Mouse (Mus musculus): Measurements from ENCODE around the gene Hist2h2bb. TPM values are rescaled to one million over a fixed set of nuclear protein-coding genes. Genes with fewer than 3 reads are reported as not detected.

Hist2h2bb gene
- polyA plus RNA-seq (2012; ENCODE audit: low replicate concordance), result 1.0 and 1.8 TPM in 2 replicates

DNA sequence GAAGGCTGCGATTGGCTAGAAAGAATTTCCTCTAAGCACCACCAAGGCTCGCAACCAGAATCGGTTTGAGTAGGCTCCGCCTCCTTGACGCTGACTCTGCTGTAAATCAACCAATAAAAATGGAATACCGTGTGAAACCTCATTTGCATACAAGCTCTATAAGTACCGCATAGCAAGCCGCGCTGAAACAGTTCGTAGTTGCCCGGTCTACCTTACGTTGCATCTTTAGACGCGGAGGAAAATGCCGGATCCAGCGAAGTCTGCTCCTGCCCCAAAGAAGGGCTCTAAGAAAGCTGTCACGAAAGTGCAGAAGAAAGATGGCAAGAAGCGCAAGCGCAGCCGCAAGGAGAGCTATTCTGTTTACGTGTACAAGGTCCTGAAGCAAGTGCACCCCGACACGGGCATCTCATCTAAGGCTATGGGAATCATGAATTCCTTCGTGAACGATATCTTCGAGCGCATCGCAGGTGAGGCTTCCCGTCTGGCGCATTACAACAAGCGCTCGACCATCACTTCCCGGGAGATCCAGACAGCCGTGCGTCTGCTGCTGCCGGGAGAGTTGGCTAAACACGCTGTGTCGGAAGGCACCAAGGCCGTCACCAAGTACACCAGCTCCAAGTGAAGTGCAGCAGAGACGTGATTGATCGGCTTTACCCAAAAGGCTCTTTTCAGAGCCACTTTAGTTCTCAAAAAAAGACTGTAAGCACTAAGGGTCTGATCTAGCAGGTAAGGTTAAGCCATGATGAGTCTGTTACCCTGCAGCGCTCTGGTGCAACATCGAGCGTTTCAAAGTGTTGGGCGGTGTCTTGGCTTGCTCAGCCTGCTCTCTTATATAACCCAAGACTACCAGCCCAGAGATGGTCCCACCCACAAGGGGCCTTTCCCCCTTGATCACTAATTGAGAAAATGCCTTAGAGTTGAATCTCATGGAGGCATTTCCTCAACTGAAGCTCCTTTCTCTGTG, at the start of gene Hist2h2bb:
TSS of gene Hist2h2bb (plus strand) at position 242 of the 964 bp plus-strand sequence.

DNA sequence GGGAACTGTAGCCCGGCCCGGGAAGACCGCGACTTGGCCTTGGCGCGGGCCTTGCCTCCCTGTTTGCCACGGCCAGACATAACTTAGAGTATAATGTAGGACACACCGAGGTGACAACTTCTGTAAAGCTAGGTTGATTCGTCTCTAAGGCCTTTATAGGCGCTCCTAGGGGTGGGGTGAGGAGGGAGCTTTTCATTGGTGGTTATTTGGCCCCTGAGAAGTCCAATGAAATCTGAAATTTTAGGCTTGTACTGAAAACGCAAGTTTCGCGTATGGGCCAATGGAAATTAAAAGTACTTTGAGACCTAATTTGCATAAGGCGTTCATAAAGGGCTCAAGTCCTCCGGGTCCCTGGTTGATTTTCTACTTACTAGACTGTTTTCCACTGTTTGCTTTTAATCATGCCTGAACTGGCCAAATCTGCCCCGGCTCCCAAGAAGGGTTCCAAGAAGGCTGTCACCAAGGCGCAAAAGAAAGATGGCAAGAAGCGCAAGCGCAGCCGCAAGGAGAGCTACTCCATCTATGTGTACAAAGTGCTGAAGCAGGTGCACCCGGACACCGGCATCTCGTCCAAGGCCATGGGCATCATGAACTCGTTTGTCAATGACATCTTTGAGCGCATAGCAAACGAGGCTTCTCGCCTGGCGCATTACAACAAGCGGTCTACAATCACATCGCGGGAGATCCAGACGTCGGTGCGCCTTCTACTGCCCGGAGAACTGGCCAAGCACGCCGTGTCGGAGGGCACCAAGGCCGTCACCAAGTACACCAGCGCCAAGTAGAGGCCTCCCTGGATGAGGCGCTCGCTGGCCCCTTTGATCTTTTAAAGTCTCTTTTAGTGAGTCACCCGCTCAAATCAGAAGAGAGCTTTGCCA, 48.5 kb upstream of the Hist2h2bb start, which contains the start of the genes Hist2h2ac and Hist2h2be:
TSS of gene Hist2h2ac (minus strand) at position 116 of the 875 bp plus-strand sequence.
TSS of gene Hist2h2be (plus strand) at position 355 of the 875 bp plus-strand sequence.

DNA sequence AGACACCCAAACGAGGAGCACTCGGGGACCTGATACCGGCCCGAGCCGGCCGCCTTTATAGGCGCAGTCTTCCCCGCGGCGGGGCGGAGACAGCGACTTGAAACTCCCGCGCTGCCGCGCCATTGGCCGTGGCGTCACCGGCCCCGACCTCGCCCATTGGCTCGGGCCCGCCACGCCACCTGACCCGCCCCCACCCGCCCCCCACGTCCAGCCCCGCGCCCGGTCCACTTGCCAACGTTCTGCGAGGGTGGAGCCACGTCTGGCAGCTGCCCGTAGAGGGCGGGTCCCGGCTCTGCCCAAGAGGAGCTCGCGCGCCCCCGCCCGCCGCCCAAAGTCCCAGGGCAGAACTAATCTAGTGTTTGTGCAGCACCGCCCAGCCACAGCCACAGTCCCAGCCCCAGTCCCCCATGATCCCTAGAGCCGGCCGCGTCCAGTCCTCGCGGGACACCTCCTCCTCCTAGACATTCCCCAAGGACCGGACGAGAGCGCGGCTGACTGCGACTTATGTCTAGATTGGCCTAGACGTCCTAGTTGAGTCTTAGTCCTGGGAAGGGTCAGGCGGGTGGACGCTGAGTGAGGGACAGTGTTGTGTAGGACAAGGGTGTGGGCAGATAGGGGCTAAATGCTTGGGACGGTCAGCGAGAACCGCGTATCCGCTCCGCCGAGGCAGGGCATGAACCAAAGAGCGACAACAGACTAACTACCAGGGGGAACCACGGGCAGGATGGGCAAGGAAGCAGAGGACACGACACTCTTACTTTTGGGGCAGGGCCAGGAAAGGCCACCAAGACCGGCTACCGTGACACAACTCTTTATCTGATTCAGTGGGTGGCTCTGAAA, 30.4 kb upstream of the Hist2h2bb start, which contains the start of gene Hist2h3c2:
TSS of gene Hist2h3c2 (minus strand) at position 174 of the 840 bp plus-strand sequence.

DNA sequence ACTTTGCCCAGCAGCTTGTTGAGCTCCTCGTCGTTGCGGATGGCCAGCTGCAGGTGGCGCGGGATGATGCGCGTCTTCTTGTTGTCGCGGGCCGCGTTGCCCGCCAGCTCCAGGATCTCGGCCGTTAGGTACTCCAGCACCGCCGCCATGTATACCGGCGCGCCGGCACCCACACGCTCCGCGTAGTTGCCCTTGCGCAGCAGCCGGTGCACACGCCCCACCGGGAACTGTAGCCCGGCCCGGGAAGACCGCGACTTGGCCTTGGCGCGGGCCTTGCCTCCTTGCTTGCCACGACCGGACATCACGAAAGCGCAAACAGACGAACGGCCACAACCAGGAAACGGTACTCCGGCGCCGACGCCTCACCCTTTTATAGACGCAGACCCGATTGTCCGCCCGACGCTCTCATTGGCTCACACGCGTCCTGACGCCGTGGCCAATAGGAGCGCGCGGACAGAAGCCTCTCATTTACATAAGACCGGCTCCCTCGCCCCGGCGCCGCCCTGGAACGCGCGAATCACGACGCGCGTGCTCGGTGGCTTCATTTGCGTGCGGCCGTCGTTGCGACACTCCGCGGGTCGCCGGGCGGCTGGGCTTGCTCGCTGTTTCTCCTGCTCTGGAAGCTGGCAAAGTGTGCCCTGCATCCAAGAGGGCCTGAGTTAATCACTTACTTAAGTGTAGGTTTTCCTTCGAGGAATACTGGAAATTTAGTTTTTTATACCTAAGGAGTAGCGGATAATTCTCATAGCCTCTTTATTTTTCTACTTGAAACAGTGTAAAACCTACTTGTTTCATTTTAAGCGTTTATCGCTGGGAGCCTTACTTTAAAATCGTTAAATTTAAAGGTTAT, 29.4 kb upstream of the Hist2h2bb start, which contains the start of gene Hist2h2aa2:
TSS of gene Hist2h2aa2 (minus strand) at position 328 of the 850 bp plus-strand sequence.

GRCm38 (mm10) chr3:96245003-96245886, 24.3 kb upstream of the Hist2h2bb start, which contains the start of gene Hist2h2aa1:
Hist2h2aa1 (plus strand) TSS chr3:96245497.

DNA sequence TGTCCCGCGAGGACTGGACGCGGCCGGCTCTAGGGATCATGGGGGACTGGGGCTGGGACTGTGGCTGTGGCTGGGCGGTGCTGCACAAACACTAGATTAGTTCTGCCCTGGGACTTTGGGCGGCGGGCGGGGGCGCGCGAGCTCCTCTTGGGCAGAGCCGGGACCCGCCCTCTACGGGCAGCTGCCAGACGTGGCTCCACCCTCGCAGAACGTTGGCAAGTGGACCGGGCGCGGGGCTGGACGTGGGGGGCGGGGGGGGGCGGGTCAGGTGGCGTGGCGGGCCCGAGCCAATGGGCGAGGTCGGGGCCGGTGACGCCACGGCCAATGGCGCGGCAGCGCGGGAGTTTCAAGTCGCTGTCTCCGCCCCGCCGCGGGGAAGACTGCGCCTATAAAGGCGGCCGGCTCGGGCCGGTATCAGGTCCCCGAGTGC, 23.1 kb upstream of the Hist2h2bb start, which contains the start of gene Hist2h3c1:
TSS of gene Hist2h3c1 (plus strand) at position 259 of the 430 bp plus-strand sequence.

DNA sequence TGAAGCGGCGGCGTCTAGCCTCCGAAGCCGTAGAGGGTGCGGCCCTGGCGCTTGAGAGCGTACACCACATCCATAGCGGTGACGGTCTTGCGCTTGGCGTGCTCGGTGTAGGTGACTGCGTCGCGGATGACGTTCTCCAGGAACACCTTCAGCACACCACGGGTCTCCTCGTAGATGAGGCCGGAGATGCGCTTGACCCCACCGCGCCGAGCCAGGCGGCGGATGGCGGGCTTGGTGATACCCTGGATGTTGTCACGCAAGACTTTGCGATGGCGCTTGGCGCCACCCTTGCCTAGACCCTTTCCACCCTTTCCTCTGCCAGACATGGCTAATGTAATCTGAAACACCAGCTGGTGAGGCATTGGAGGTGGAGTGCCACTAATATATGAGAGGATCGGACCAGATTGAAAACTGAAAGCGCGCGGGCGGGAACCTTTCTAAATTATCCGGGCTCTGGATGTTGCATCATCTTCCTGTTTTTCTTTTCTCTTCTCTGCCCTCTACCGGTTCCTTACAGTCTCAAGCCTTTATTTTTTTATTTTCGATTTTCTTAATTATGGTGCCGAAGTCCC, 6.5 kb upstream of the Hist2h2bb start, which contains the start of gene Hist2h4:
TSS of gene Hist2h4 (minus strand) at position 333 of the 572 bp plus-strand sequence.

DNA sequence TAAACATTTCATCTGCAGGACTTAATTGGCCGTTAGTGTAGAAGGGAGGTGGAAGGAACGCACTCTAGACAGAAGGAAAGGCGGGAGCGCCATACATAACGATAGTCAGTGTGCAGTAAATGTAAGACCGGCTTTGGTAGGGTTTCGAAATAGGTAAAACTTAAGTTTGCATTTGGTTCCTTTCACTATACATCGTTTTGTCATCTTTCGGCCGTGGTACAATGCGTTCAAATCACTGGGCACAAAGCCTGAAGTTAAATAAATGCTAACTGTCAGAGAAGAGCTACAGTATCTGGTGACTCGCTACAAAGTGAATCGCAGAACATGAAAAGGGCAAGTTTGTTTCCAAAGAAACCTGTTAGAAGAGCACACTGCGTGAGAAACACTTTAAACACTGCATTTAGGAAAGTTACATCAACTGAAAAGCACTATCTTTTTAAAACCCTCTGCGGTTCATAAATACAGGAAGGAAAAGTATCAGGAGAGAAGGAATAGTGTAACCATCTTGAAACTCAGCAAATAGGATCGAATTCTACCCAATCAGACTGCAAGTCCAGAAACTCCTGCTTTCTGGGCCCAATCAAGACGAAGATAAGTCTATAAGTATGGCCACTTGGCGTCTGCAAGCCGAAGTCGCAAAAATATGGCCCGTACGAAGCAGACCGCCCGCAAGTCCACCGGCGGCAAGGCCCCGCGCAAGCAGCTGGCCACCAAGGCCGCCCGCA, 1.3 kb upstream of the Hist2h2bb start, which contains the start of gene Hist2h3b:
TSS of gene Hist2h3b (plus strand) at position 604 of the 725 bp plus-strand sequence.

GRCm38 (mm10) chr3:96293787-96294186, 24.2 kb downstream of the Hist2h2bb start, which contains the start of gene Fcgr1:
Fcgr1 (minus strand) TSS chr3:96293969.

Other genes starting within 250 kb of the Hist2h2bb start
- gene Vps45, start 211.3 kb upstream of the Hist2h2bb start, polyA plus RNA-seq (2012; ENCODE audit: low replicate concordance), result 3.7 and 6.5 TPM in 2 replicates
- gene Otud7b, start 165.2 kb upstream of the Hist2h2bb start, polyA plus RNA-seq (2012; ENCODE audit: low replicate concordance), result 11.8 and 12.2 TPM in 2 replicates
- 0.06 and 0.09 TPM in 2 replicates for gene Mtmr11, start 107.7 kb upstream of the Hist2h2bb start, polyA plus RNA-seq (2012; ENCODE audit: low replicate concordance)
- gene Sf3b4, start 97.4 kb upstream of the Hist2h2bb start, polyA plus RNA-seq (2012; ENCODE audit: low replicate concordance), result 318 and 510 TPM in 2 replicates
- gene Sv2a, start 88.6 kb upstream of the Hist2h2bb start, polyA plus RNA-seq (2012; ENCODE audit: low replicate concordance), result 2.5 and 3.2 TPM in 2 replicates
- gene Bola1, start 50.0 kb upstream of the Hist2h2bb start, polyA plus RNA-seq (2012; ENCODE audit: low replicate concordance), result 39.2 and 60.6 TPM in 2 replicates
- gene Hist2h2ab, start 49.9 kb upstream of the Hist2h2bb start, polyA plus RNA-seq (2012; ENCODE audit: low replicate concordance), result 0.92 TPM in 1 of 2 replicates, not detected in the other
- gene Hist2h2ac, start 48.9 kb upstream of the Hist2h2bb start, polyA plus RNA-seq (2012; ENCODE audit: low replicate concordance), result 9.9 and 10.9 TPM in 2 replicates
- gene Hist2h2be, start 48.6 kb upstream of the Hist2h2bb start, polyA plus RNA-seq (2012; ENCODE audit: low replicate concordance), result 0.81 and 1.8 TPM in 2 replicates
- gene Hist2h3c2, start 30.6 kb upstream of the Hist2h2bb start, polyA plus RNA-seq (2012; ENCODE audit: low replicate concordance), result 11.6 and 19.6 TPM in 2 replicates
- gene Hist2h2aa2, start 29.5 kb upstream of the Hist2h2bb start, polyA plus RNA-seq (2012; ENCODE audit: low replicate concordance), result 148 and 380 TPM in 2 replicates
- gene Hist2h2aa1, start 24.3 kb upstream of the Hist2h2bb start, polyA plus RNA-seq (2012; ENCODE audit: low replicate concordance), result 11.3 and 34.0 TPM in 2 replicates
- not detected in 2 replicates for gene Hist2h3c1, start 23.1 kb upstream of the Hist2h2bb start, polyA plus RNA-seq (2012; ENCODE audit: low replicate concordance)
- gene Hist2h4, start 6.4 kb upstream of the Hist2h2bb start, polyA plus RNA-seq (2012; ENCODE audit: low replicate concordance), result 5.5 and 5.8 TPM in 2 replicates
- 38.1 and 40.7 TPM in 2 replicates for gene Hist2h3b, start 1.1 kb upstream of the Hist2h2bb start, polyA plus RNA-seq (2012; ENCODE audit: low replicate concordance)
- gene Fcgr1, start 24.2 kb downstream of the Hist2h2bb start, polyA plus RNA-seq (2012; ENCODE audit: low replicate concordance), result 0.83 and 1.8 TPM in 2 replicates
- gene BC107364, start 182.6 kb downstream of the Hist2h2bb start, polyA plus RNA-seq (2012; ENCODE audit: low replicate concordance), result not detected in 2 replicates